Mouse (Mus musculus) stomach, postnatal 0 days (tissue): ENCODE results near the gene Mgst2.

Experiments
- CTCF ChIP-seq: IDR thresholded peaks from 2 replicates; pipeline ENCODE4 v1.5.1; 2016; ENCODE audit warnings: antibody characterized with exemption, low read depth, mild to moderate bottlenecking, moderate library complexity
- EP300 ChIP-seq: optimal IDR thresholded peaks from 2 replicates; pipeline ENCODE3; 2016; ENCODE audit warnings: antibody characterized with exemption

DNA sequence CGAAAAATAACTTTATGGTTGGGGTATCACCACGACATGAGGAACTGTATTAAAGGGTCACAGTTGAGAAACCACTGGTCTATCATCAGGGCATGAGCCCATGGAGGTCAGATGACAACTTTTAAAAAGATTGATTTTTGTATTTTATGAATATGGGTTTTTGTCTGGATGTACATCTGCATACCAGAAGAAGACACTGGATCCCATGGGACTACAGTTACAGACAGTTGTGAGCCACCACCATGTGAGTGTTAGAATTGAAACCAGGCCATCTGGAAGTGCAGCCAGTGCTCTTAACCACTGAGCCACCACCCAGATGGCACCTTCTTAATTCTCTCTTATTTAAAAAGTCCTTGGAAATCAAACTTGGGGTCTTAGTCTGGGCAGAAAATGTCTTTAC lies 24.2 kb upstream of the Mgst2 start:
- TF ChIP-seq CTCF (no peak), EP300 (no peak)
